Mouse (Mus musculus): ENCODE measurements at regions not wholly inside any gene's neighbourhood (a gene's known extent, or its start where the extent isn't known, plus 50 kb on each side); places are given as distances from the start of the nearest gene placed in this dataset.

- DNase-seq, result no peak
Measured at GRCm38 (mm10) chr8:87105106-87105505, 220.0 kb upstream of the N4bp1 start.

GRCm38 (mm10) chr8:87095211-87095610 is 210.2 kb upstream of the N4bp1 start:
- no peak for DNase-seq

GRCm38 (mm10) chr8:87094685-87095084 is 209.6 kb upstream of the N4bp1 start:
- no peak for DNase-seq

GRCm38 (mm10) chr8:87093716-87094115 is 208.7 kb upstream of the N4bp1 start:
- DNase-seq, result no peak

GRCm38 (mm10) chr8:87093081-87093480 is 208.0 kb upstream of the N4bp1 start:
- DNase-seq, result no peak

- no peak for DNase-seq
Measured at GRCm38 (mm10) chr8:87087451-87088095, 202.5 kb upstream of the N4bp1 start.

- DNase-seq, result no peak
Measured at GRCm38 (mm10) chr8:87078260-87078659, 193.2 kb upstream of the N4bp1 start.

- DNase-seq, result no peak
Measured at GRCm38 (mm10) chr8:87075921-87076320, 190.9 kb upstream of the N4bp1 start.

- no peak for DNase-seq
Measured at GRCm38 (mm10) chr8:87071224-87071623, 186.2 kb upstream of the N4bp1 start.

- no peak for DNase-seq
Measured at GRCm38 (mm10) chr8:87067106-87067505, 182.0 kb upstream of the N4bp1 start.

GRCm38 (mm10) chr8:87064768-87065167 is 179.7 kb upstream of the N4bp1 start:
- DNase-seq, result no peak

- no peak for DNase-seq
Measured at GRCm38 (mm10) chr8:87064250-87064747, 179.2 kb upstream of the N4bp1 start.

GRCm38 (mm10) chr8:87063588-87063987 is 178.5 kb upstream of the N4bp1 start:
- DNase-seq, result no peak

GRCm38 (mm10) chr8:87049746-87050145 is 164.7 kb upstream of the N4bp1 start:
- no peak for DNase-seq

- DNase-seq, result no peak
Measured at GRCm38 (mm10) chr8:87049196-87049595, 164.1 kb upstream of the N4bp1 start.

GRCm38 (mm10) chr8:87046590-87046989 is 161.5 kb upstream of the N4bp1 start:
- DNase-seq, result no peak

- no peak for DNase-seq
Measured at GRCm38 (mm10) chr8:87043016-87043415, 158.0 kb upstream of the N4bp1 start.

GRCm38 (mm10) chr8:87037620-87038380 is 152.7 kb upstream of the N4bp1 start:
- no peak for DNase-seq

- DNase-seq, result no peak
Measured at GRCm38 (mm10) chr8:87035996-87036395, 150.9 kb upstream of the N4bp1 start.

GRCm38 (mm10) chr8:87028171-87028570 is 143.1 kb upstream of the N4bp1 start:
- no peak for DNase-seq

GRCm38 (mm10) chr8:87025946-87026345 is 140.9 kb upstream of the N4bp1 start:
- no peak for DNase-seq

- DNase-seq, result no peak
Measured at GRCm38 (mm10) chr8:87019795-87020194, 134.7 kb upstream of the N4bp1 start.

- DNase-seq, result no peak
Measured at GRCm38 (mm10) chr8:86975546-86975945, 90.5 kb upstream of the N4bp1 start.

- no peak for DNase-seq
Measured at GRCm38 (mm10) chr8:86971736-86972135, 86.7 kb upstream of the N4bp1 start.
